12 mouse cellular contexts compared by ENCODE assay signal in the genomic region with DNA sequence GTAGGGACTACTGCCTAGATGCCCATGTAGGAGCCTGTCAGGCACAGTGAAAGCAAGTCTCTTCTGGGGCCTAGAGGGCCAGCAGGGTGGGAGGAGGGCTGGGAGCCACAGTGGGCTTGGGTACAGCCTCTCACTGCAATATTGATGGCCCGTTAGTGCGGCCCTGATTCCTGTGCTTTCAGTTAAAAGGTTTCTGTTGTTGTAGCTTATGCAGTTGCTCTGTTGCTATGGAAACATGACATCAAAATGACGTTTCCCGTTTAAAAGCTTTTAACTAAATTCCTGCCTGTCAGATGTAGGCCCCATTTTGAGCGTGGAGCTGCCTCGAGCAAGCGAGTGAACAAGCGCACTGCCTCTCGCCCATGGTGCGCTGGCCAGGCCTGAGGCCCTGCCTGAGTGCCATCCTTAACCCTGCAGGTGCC. TPM values are rescaled to one million over a fixed set of nuclear protein-coding genes. Genes with fewer than 3 reads are reported as not detected.
A peak's percentile ranks its signal among the peaks of the same experiment; 100 is the strongest.
DNase-seq lines count a peak whose midpoint lies in the region; ATAC-seq lines count a peak whose summit lies in the region.
"Had no signal": no experiment of that assay in that cellular context is flagged by ENCODE, and none has a peak within 500 bp of the region (broad histone marks: within the 10 kb centered on the region; RNA-seq: fewer than 3 reads in every experiment).

No protein-coding gene starts in this region.

- H3K27ac ChIP-seq in midbrain, embryonic 10.5 days (replicated peaks) = peak overlapping the region; percentile 78
- no peak overlapping the region for H3K27ac ChIP-seq in midbrain, embryonic 11.5 days (ENCODE audit: low read depth, low read length)
- H3K27ac ChIP-seq in hindbrain, embryonic 14.5 days = no peak overlapping the region
- H3K27ac ChIP-seq: heart, adult 2 months had no signal

- H3K4me3 ChIP-seq in midbrain, embryonic 10.5 days = no peak overlapping the region
- H3K4me3 ChIP-seq in midbrain, embryonic 11.5 days (ENCODE audit: low read depth, low read length) = no peak overlapping the region
- no peak overlapping the region for H3K4me3 ChIP-seq in hindbrain, embryonic 14.5 days (replicated peaks; ENCODE audit: low read length)
- H3K4me3 ChIP-seq: heart, adult 2 months; myocyte had no signal

- H3K36me3 ChIP-seq in midbrain, embryonic 10.5 days = peaks cover 3% of the 10 kb centered on the region; the same call in 1 of the 2 replicates
- H3K36me3 ChIP-seq in midbrain, embryonic 11.5 days (ENCODE audit: control insufficient read depth, insufficient read depth, low read length) = no peaks in the 10 kb centered on the region
- no peaks in the 10 kb centered on the region for H3K36me3 ChIP-seq in hindbrain, embryonic 14.5 days (replicated peaks; ENCODE audit: control insufficient read depth, insufficient read depth)

- no peak overlapping the region for H3K4me2 ChIP-seq in midbrain, embryonic 11.5 days
- H3K4me2 ChIP-seq in hindbrain, embryonic 14.5 days (replicated peaks) = no peak overlapping the region

- peaks cover 19% of the 10 kb centered on the region for H3K4me1 ChIP-seq in midbrain, embryonic 10.5 days
- H3K4me1 ChIP-seq in midbrain, embryonic 11.5 days (ENCODE audit: control insufficient read depth, insufficient read depth, low read length) = peaks cover 4% of the 10 kb centered on the region
- peaks cover 10% of the 10 kb centered on the region for H3K4me1 ChIP-seq in hindbrain, embryonic 14.5 days (replicated peaks; ENCODE audit: control insufficient read depth, insufficient read depth, low read length)

- WGBS in midbrain, embryonic 10.5 days = 84% methylated on average over 10 of the region's 10 CpGs
- WGBS in midbrain, embryonic 11.5 days = 72% methylated on average over 10 of the region's 10 CpGs
- WGBS in hindbrain, embryonic 14.5 days = 48% methylated on average over 10 of the region's 10 CpGs

- DNase-seq in frontal cortex, postnatal 25 days (ENCODE audit: low spot score in 2 of 2) = no peak
- DNase-seq in midbrain, embryonic 10.5 days (ENCODE audit: low spot score) = no peak
- DNase-seq in midbrain, embryonic 11.5 days (ENCODE audit: low spot score, missing footprints) = no peak
- peak; percentile 63 for DNase-seq in hindbrain, embryonic 14.5 days (ENCODE audit: low spot score)
- DNase-seq in retina, embryonic 14.5 days (ENCODE audit: low spot score) = peak; percentile 45
- DNase-seq in urinary bladder, postnatal 25 days (ENCODE audit: low spot score) = no peak
- DNase-seq in cerebellum, adult 9-11 months = no peak
- DNase-seq: heart, adult 2 months; kidney, adult 2 months; lung, adult 18-20 months had no signal

- ATAC-seq in frontal cortex, adult (ENCODE audit: low TSS enrichment) = 0 out of 2 replicates have a peak, but pooled peaks have one; percentile 29
- no peak for ATAC-seq in midbrain, embryonic 11.5 days (ENCODE audit: low FRiP score)
- ATAC-seq in hindbrain, embryonic 14.5 days (ENCODE audit: low FRiP score) = peak; percentile 35; the same call in 1 of the 2 replicates

- no peaks in the 10 kb centered on the region for H3K27me3 ChIP-seq in midbrain, embryonic 10.5 days (ENCODE audit: low read depth, poor library complexity, severe bottlenecking)
- H3K27me3 ChIP-seq in midbrain, embryonic 11.5 days (ENCODE audit: control insufficient read depth, insufficient read depth, low read length) = no peaks in the 10 kb centered on the region
- no peaks in the 10 kb centered on the region for H3K27me3 ChIP-seq in hindbrain, embryonic 14.5 days (ENCODE audit: control insufficient read depth, insufficient read depth, low read length)

- H3K9ac ChIP-seq in midbrain, embryonic 11.5 days (ENCODE audit: low read length) = no peak overlapping the region
- peak overlapping the region; percentile 13; the same call in 1 of the 2 replicates for H3K9ac ChIP-seq in hindbrain, embryonic 14.5 days

- no peaks in the 10 kb centered on the region for H3K9me3 ChIP-seq in midbrain, embryonic 10.5 days (replicated peaks)
- no peaks in the 10 kb centered on the region for H3K9me3 ChIP-seq in midbrain, embryonic 11.5 days (ENCODE audit: control insufficient read depth, low read length)
- H3K9me3 ChIP-seq in hindbrain, embryonic 14.5 days (ENCODE audit: control insufficient read depth, low read length) = no peaks in the 10 kb centered on the region

RNA-seq across cellular contexts. Expression of a gene that starts 9.4 kb away (rescaled TPM):
- polyA plus RNA-seq in midbrain, embryonic 10.5 days (2016; fragmentation: Nextera tagmentation; extraction: Ambion mirVana) = 0.47 and 0.49 TPM in 2 replicates
- polyA plus RNA-seq in midbrain, embryonic 11.5 days (2014; fragmentation: Nextera tagmentation; extraction: Ambion mirVana) = 1.3 and 1.6 TPM in 2 replicates
- polyA plus RNA-seq in hindbrain, embryonic 14.5 days (2014; fragmentation: Nextera tagmentation; extraction: Ambion mirVana) = 2.6 and 5.3 TPM in 2 replicates
- polyA plus RNA-seq: myocyte had no signal

RNA-seq across cellular contexts. Expression of a gene that starts 32.0 kb away (rescaled TPM):
- 62.9 and 74.4 TPM in 2 replicates for polyA plus RNA-seq in midbrain, embryonic 10.5 days (2016; fragmentation: Nextera tagmentation; extraction: Ambion mirVana)
- 47.5 and 49.0 TPM in 2 replicates for polyA plus RNA-seq in midbrain, embryonic 11.5 days (2014; fragmentation: Nextera tagmentation; extraction: Ambion mirVana)
- polyA plus RNA-seq in hindbrain, embryonic 14.5 days (2014; fragmentation: Nextera tagmentation; extraction: Ambion mirVana) = 34.1 and 36.5 TPM in 2 replicates

Comparison
In these comparisons a context has a peak if more than half of its experiments do, and no peak if none do; other contexts are left out.
1. DNase-seq: peak in hindbrain, embryonic 14.5 days (single experiment) and retina, embryonic 14.5 days (single experiment); none in frontal cortex, postnatal 25 days (0 of 2), midbrain, embryonic 10.5 days (single experiment), midbrain, embryonic 11.5 days (single experiment), urinary bladder, postnatal 25 days (single experiment) and cerebellum, adult 9-11 months (single experiment).